Mouse (Mus musculus) ES-Bruce4 (cell line): ENCODE measurements around the gene Lpcat2b.

Experiments used
- EP300 ChIP-seq: IDR thresholded peaks from 2 replicates; pipeline ENCODE4 v1.6.1; 2011; ENCODE audit warnings: low read depth, low read length; ENCODE audit not compliant: insufficient read depth
- POLR2A ChIP-seq: IDR thresholded peaks from one replicate; pipeline ENCODE4 v1.8.1; 2011; ENCODE audit warnings: low read length; ENCODE audit not compliant: insufficient read depth

DNA sequence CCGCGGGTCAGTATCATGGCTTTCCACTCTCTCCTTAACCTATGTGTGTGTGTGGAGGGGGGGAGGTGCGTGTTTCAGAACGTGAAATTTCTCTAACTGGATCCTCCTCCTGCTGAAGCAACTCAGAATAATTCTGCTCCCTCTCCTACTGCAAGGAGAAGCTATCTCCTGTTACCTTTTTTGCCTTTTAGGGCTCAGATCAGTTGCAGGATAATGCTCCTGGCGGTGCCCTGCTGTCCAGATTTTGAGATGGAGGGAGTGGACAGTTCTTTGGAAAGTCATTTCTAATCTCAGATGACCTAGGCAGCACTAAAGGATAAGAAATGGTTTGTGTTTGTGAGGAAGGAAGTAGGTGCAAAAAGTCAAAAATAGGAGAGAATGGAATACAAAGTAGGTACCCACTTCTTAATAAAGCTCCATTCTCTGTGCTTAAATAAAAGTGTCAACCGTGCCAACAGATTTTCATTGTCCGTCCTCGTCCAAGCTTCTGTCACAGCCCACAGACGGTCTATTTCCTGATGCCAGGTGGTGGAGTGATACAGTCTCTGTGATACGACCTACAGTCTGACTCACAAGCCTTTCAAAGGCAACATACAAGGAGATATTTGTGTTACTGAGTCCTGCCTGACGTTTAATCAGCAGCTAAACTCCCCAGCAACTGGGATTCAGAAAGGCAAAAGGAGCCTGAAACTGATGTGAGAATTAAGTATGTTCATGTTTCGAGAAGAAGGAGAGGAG is 27.2 kb upstream of the Lpcat2b start:
- TF ChIP-seq POLR2A (no peak), EP300 (no peak)
